Mouse (Mus musculus) erythroblast, embryonic 14.5 days (primary cell): Measurements from ENCODE around the gene Stard13.

Experiments
- GATA1 ChIP-seq: IDR thresholded peaks from 2 replicates; pipeline ENCODE4 v1.6.1; 2012; ENCODE audit warnings: low read length, inconsistent platforms, mixed read lengths
- TAL1 ChIP-seq: IDR thresholded peaks from 3 replicates; pipeline ENCODE4 v1.6.1; 2012; ENCODE audit warnings: low read length, inconsistent platforms, mixed read lengths

GRCm38 (mm10) chr5:151247115-151247875 lies 13.7 kb upstream of the Stard13 start:
- no peak for TF ChIP-seq GATA1
- no peak for TF ChIP-seq TAL1
